Mouse (Mus musculus) stomach, postnatal 0 days (tissue): Measurements from ENCODE around the gene Stk33. TPM values are rescaled to one million over a fixed set of nuclear protein-coding genes. Genes with fewer than 3 reads are reported as not detected.

ENCODE experiments used
- ATAC-seq: fragments of 200-750 bp; cut with Nextera tagmentation; 2 replicates; pipeline ENCODE4 v1.8.0; 2017; ENCODE audit not compliant: low FRiP score, low TSS enrichment
- DNase-seq: peaks from one replicate; pipeline ENCODE4 v3.0.0-alpha.2; 2016; ENCODE audit warnings: low spot score
- H3K27ac ChIP-seq: fragments of 300-500 bp; sonication (generic); replicated peaks from 2 replicates; pipeline ENCODE4 v1.5.1; 2014; ENCODE audit warnings: mild to moderate bottlenecking, control low read depth
- H3K27me3 ChIP-seq: fragments of 300-500 bp; sonication (generic); 2 replicates; pipeline ENCODE4 v1.6.1; 2014; ENCODE audit warnings: low read length; ENCODE audit not compliant: control insufficient read depth, insufficient read depth
- H3K36me3 ChIP-seq: fragments of 300-500 bp; sonication (generic); 2 replicates; pipeline ENCODE4 v1.6.1; 2014; ENCODE audit warnings: low read length, mixed read lengths; ENCODE audit not compliant: control insufficient read depth, insufficient read depth
- H3K4me1 ChIP-seq: fragments of 300-500 bp; sonication (generic); replicated peaks from 2 replicates; pipeline ENCODE4 v1.6.1; 2014; ENCODE audit warnings: antibody characterized with exemption; ENCODE audit not compliant: control insufficient read depth, insufficient read depth
- H3K4me2 ChIP-seq: fragments of 300-500 bp; sonication (generic); replicated peaks from 2 replicates; pipeline ENCODE4 v1.6.1; 2014; ENCODE audit warnings: low read depth, mild to moderate bottlenecking, control low read depth, moderate library complexity
- H3K4me3 ChIP-seq: fragments of 300-500 bp; sonication (generic); 2 replicates; pipeline ENCODE4 v1.5.1; 2014; ENCODE audit warnings: low read depth, low read length, control low read depth
- H3K9ac ChIP-seq: fragments of 300-500 bp; sonication (generic); 2 replicates; pipeline ENCODE4 v1.6.1; 2014; ENCODE audit warnings: mild to moderate bottlenecking, low read length, control low read depth, mixed read lengths
- H3K9me3 ChIP-seq: fragments of 300-500 bp; sonication (generic); 2 replicates; pipeline ENCODE4 v1.6.1; 2016; ENCODE audit warnings: low read length; ENCODE audit not compliant: control insufficient read depth
- CTCF ChIP-seq: IDR thresholded peaks from 2 replicates; pipeline ENCODE4 v1.5.1; 2016; ENCODE audit warnings: antibody characterized with exemption, low read depth, mild to moderate bottlenecking, moderate library complexity
- EP300 ChIP-seq: optimal IDR thresholded peaks from 2 replicates; pipeline ENCODE3; 2016; ENCODE audit warnings: antibody characterized with exemption
- WGBS: fragments of 180-500 bp; shearing (Covaris S2); extraction: QIAGEN DNeasy Blood & Tissue Kit; methylation state at CpG from one replicate; pipeline ENCODE4 v1.1.7; 2014; 5-methylcytosine and 5-hydroxymethylcytosine counted together
- polyA plus RNA-seq: library from polyadenylated mRNA; unstranded; fragments of >200 nt; fragmentation: Nextera tagmentation; extraction: Ambion mirVana; gene quantifications from 2 replicates; pipeline ENCODE4 v1.2.1, GENCODE M21; 2015

The Stk33 gene
- polyA plus RNA-seq, 1 experiment from 2014 or later, result 0.29 TPM

GRCm38 (mm10) chr7:109255506-109256352 is 183.2 kb downstream of the Stk33 start:
- H3K27me3 ChIP-seq, result no peaks in the 10 kb centered on the region
- H3K9me3 ChIP-seq, result no peaks in the 10 kb centered on the region
- H3K36me3 ChIP-seq, result no peaks in the 10 kb centered on the region
- ATAC-seq (peak; percentile 68), DNase-seq (peak; percentile 50)
- H3K9ac ChIP-seq, result no peak overlapping the region
- H3K27ac ChIP-seq, result no peak overlapping the region
- no peaks in the 10 kb centered on the region for H3K4me1 ChIP-seq
- 0 out of 2 replicates have a peak overlapping the region, but pooled peaks have one; percentile 14 for H3K4me2 ChIP-seq
- 28% methylated on average over 28 of the region's 28 CpGs for WGBS
- TF ChIP-seq CTCF (peak; percentile 70), EP300 (no peak)
- no peak overlapping the region for H3K4me3 ChIP-seq

- ATAC-seq (no peak), DNase-seq (no peak)
- Histone ChIP-seq H3K4me3 (no peak overlapping the region), H3K36me3 (no peaks in the 10 kb centered on the region), H3K27me3 (no peaks in the 10 kb centered on the region), H3K9me3 (no peaks in the 10 kb centered on the region), H3K9ac (no peak overlapping the region), H3K4me1 (no peaks in the 10 kb centered on the region), H3K27ac (no peak overlapping the region), H3K4me2 (no peak overlapping the region)
- no peak for TF ChIP-seq CTCF
- 91% methylated on average over 3 of the region's 3 CpGs for WGBS
Measured at GRCm38 (mm10) chr7:109251418-109251817, 187.5 kb downstream of the Stk33 start.

GRCm38 (mm10) chr7:109244776-109245175 is 194.1 kb downstream of the Stk33 start:
- DNase-seq, result no peak
- TF ChIP-seq CTCF (no peak), EP300 (no peak)
- Histone ChIP-seq H3K9me3 (no peaks in the 10 kb centered on the region), H3K9ac (no peak overlapping the region), H3K4me1 (no peaks in the 10 kb centered on the region), H3K27ac (no peak overlapping the region), H3K4me2 (no peak overlapping the region), H3K36me3 (no peaks in the 10 kb centered on the region), H3K4me3 (no peak overlapping the region), H3K27me3 (no peaks in the 10 kb centered on the region)
- 89% methylated on average over 10 of the region's 10 CpGs for WGBS
- ATAC-seq, result no peak

- no peaks in the 10 kb centered on the region for H3K9me3 ChIP-seq
Measured at GRCm38 (mm10) chr7:109241313-109241712, 197.6 kb downstream of the Stk33 start.

GRCm38 (mm10) chr7:109239346-109239745 is 199.5 kb downstream of the Stk33 start:
- H3K27me3 ChIP-seq, result no peaks in the 10 kb centered on the region
- H3K27ac ChIP-seq, result no peak overlapping the region
- H3K9ac ChIP-seq, result no peak overlapping the region
- DNase-seq (no peak), ATAC-seq (no peak)
- no peaks in the 10 kb centered on the region for H3K4me1 ChIP-seq
- H3K4me3 ChIP-seq, result no peak overlapping the region
- no peak overlapping the region for H3K4me2 ChIP-seq
- no peaks in the 10 kb centered on the region for H3K9me3 ChIP-seq
- H3K36me3 ChIP-seq, result no peaks in the 10 kb centered on the region
- 74% methylated on average over 1 of the region's 1 CpGs for WGBS
- no peak for TF ChIP-seq EP300

More at GRCm38 (mm10) chr7:109241313-109241712, 197.6 kb downstream of the Stk33 start:
- Histone ChIP-seq H3K4me1 (no peaks in the 10 kb centered on the region), H3K4me3 (no peak overlapping the region), H3K36me3 (no peaks in the 10 kb centered on the region), H3K27ac (no peak overlapping the region), H3K27me3 (no peaks in the 10 kb centered on the region), H3K4me2 (no peak overlapping the region), H3K9ac (no peak overlapping the region)
- WGBS, result 21% methylated on average over 19 of the region's 19 CpGs
- no peak for ATAC-seq
- peak; percentile 24 for DNase-seq
- TF ChIP-seq EP300, result no peak
- TF ChIP-seq CTCF, result peak; percentile 51

GRCm38 (mm10) chr7:109238724-109239123 is 200.2 kb downstream of the Stk33 start:
- no peaks in the 10 kb centered on the region for H3K36me3 ChIP-seq
- H3K4me3 ChIP-seq, result no peak overlapping the region
- ATAC-seq, result no peak
- H3K9ac ChIP-seq, result no peak overlapping the region
- no peaks in the 10 kb centered on the region for H3K4me1 ChIP-seq
- H3K27me3 ChIP-seq, result no peaks in the 10 kb centered on the region
- no peak for DNase-seq
- H3K4me2 ChIP-seq, result no peak overlapping the region
- no peaks in the 10 kb centered on the region for H3K9me3 ChIP-seq
- WGBS, result 79% methylated on average over 10 of the region's 10 CpGs
- TF ChIP-seq CTCF (no peak), EP300 (no peak)
- H3K27ac ChIP-seq, result no peak overlapping the region
